Mouse (Mus musculus) kidney, embryonic 16.5 days (tissue): ENCODE measurements at regions not wholly inside any gene's neighbourhood (a gene's known extent, or its start where the extent isn't known, plus 50 kb on each side); places are given as distances from the start of the nearest gene placed in this dataset.
"Not testable (repeated sequence)": the region's sequence is repeated elsewhere in the genome, so short reads cannot be mapped to it uniquely, and the experiment has no call there.

Source experiments
- ATAC-seq: fragments of 200-750 bp; cut with Nextera tagmentation; 2 replicates; pipeline ENCODE4 v1.8.0; 2017; ENCODE audit warnings: moderate TSS enrichment; ENCODE audit not compliant: low FRiP score, low TSS enrichment
- H3K27ac ChIP-seq: fragments of 300-500 bp; sonication (generic); 2 replicates; pipeline ENCODE4 v1.5.1; 2014; ENCODE audit warnings: low read length
- H3K27me3 ChIP-seq: fragments of 300-500 bp; sonication (generic); 2 replicates; pipeline ENCODE4 v1.6.1; 2014; ENCODE audit warnings: low read length, control low read depth, mixed read lengths; ENCODE audit not compliant: insufficient read depth
- H3K36me3 ChIP-seq: fragments of 300-500 bp; sonication (generic); 2 replicates; pipeline ENCODE4 v1.6.1; 2014; ENCODE audit warnings: low read length, control low read depth, mixed read lengths; ENCODE audit not compliant: insufficient read depth
- H3K4me1 ChIP-seq: fragments of 300-500 bp; sonication (generic); 2 replicates; pipeline ENCODE4 v1.6.1; 2014; ENCODE audit warnings: low read length, control low read depth, mixed read lengths; ENCODE audit not compliant: insufficient read depth
- H3K4me2 ChIP-seq: fragments of 300-500 bp; sonication (generic); replicated peaks from 2 replicates; pipeline ENCODE4 v1.6.1; 2014; ENCODE audit warnings: low read depth, low read length
- H3K4me3 ChIP-seq: fragments of 300-500 bp; sonication (generic); 2 replicates; pipeline ENCODE4 v1.5.1; 2014; ENCODE audit warnings: mild to moderate bottlenecking, low read length
- H3K9ac ChIP-seq: fragments of 300-500 bp; sonication (generic); replicated peaks from 2 replicates; pipeline ENCODE4 v1.6.1; 2014; ENCODE audit warnings: low read length
- H3K9me3 ChIP-seq: fragments of 300-500 bp; sonication (generic); 2 replicates; pipeline ENCODE4 v1.6.1; 2016; ENCODE audit warnings: low read length, control low read depth
- WGBS: fragments of 180-500 bp; shearing (Covaris S2); extraction: QIAGEN DNeasy Blood & Tissue Kit; methylation state at CpG from one replicate; pipeline ENCODE4 v1.1.7; 2014; 5-methylcytosine and 5-hydroxymethylcytosine counted together

DNA sequence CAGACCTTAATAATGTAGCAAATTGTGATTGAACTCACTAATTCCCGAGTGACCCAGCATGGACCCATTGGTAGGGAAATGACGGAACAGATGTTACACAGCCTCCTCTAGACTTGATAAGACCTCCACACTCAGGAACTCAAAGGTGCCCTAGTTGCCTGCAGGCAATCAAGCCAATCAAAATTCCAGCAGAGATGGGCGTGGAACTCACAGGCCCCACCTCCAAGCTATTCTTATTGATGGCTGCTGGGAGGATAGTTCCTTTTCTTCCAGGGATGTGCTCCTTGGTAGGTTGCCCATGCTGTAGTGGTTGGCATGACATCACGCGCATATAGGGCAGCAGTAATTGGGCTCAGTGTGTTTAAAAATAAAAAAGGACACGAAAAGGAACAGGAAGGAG is 194.4 kb upstream of the Ift57 start:
- ATAC-seq: no peak
- whole genome bisulfite sequencing: 85% methylated on average over 6 of the region's 6 CpGs

GRCm38 (mm10) chr16:49505271-49505670 is 193.8 kb upstream of the Ift57 start:
- H3K4me2 ChIP-seq: no peak overlapping the region
- no peaks in the 10 kb centered on the region for H3K9me3 ChIP-seq
- H3K4me1 ChIP-seq: peaks cover 12% of the 10 kb centered on the region
- H3K27me3 ChIP-seq: no peaks in the 10 kb centered on the region
- H3K27ac ChIP-seq: no peak overlapping the region
- no peak overlapping the region for H3K9ac ChIP-seq
- ATAC-seq: peak; percentile 39; the same call in 1 of the 2 replicates
- 34% methylated on average over 9 of the region's 9 CpGs for WGBS
- no peak overlapping the region for H3K4me3 ChIP-seq
- no peaks in the 10 kb centered on the region for H3K36me3 ChIP-seq

More for the DNA sequence above, 194.4 kb upstream of the Ift57 start:
- no peaks in the 10 kb centered on the region for H3K27me3 ChIP-seq
- H3K9me3 ChIP-seq: no peaks in the 10 kb centered on the region
- no peak overlapping the region for H3K9ac ChIP-seq
- H3K4me3 ChIP-seq: no peak overlapping the region
- peaks cover 12% of the 10 kb centered on the region for H3K4me1 ChIP-seq
- no peaks in the 10 kb centered on the region for H3K36me3 ChIP-seq
- H3K4me2 ChIP-seq: no peak overlapping the region
- H3K27ac ChIP-seq: no peak overlapping the region

- Histone ChIP-seq H3K27me3 (no peaks in the 10 kb centered on the region), H3K4me2 (no peak overlapping the region), H3K36me3 (no peaks in the 10 kb centered on the region), H3K9me3 (no peaks in the 10 kb centered on the region), H3K9ac (no peak overlapping the region), H3K4me3 (no peak overlapping the region), H3K4me1 (no peaks in the 10 kb centered on the region), H3K27ac (no peak overlapping the region)
- 90% methylated on average over 3 of the region's 3 CpGs for WGBS
- no peak for ATAC-seq
Measured at GRCm38 (mm10) chr16:49518844-49519243, 180.2 kb upstream of the Ift57 start.

DNA sequence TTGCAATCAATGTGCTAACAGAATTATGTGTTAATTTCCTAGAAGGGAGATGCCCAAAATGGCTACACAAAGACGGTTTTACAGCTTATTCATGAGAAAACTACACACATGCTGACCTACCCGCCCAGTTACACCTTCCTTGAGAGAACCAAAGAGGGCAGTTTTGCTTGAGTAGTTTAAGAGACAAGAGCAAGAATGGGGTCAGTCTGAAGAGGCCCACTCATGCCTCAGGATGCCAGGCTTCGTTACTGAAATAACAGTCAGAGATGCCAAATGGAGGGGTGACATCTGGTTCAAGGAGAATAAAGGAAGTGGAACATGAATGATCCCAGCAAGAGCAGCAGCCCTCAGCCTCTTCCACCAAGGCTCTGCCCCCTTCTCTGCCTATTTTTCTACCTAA is 178.6 kb upstream of the Ift57 start:
- no peak overlapping the region for H3K27ac ChIP-seq
- H3K9me3 ChIP-seq: no peaks in the 10 kb centered on the region
- no peak overlapping the region for H3K9ac ChIP-seq
- 38% methylated on average over 3 of the region's 3 CpGs for WGBS
- H3K4me2 ChIP-seq: no peak overlapping the region
- H3K27me3 ChIP-seq: no peaks in the 10 kb centered on the region
- no peak overlapping the region for H3K4me3 ChIP-seq
- no peaks in the 10 kb centered on the region for H3K36me3 ChIP-seq
- no peaks in the 10 kb centered on the region for H3K4me1 ChIP-seq
- ATAC-seq: peak; percentile 78; the same call in 1 of the 2 replicates

- ATAC-seq: no peak
- 70% methylated on average over 2 of the region's 2 CpGs for WGBS
Measured at GRCm38 (mm10) chr16:49521685-49522084, 177.3 kb upstream of the Ift57 start.

GRCm38 (mm10) chr16:49522576-49522975 is 176.5 kb upstream of the Ift57 start:
- Histone ChIP-seq H3K27me3 (no peaks in the 10 kb centered on the region), H3K9ac (no peak overlapping the region), H3K27ac (no peak overlapping the region), H3K4me2 (no peak overlapping the region), H3K36me3 (no peaks in the 10 kb centered on the region), H3K9me3 (no peaks in the 10 kb centered on the region), H3K4me1 (no peaks in the 10 kb centered on the region), H3K4me3 (no peak overlapping the region)
- no peak for ATAC-seq
- 53% methylated on average over 5 of the region's 5 CpGs for WGBS

More at GRCm38 (mm10) chr16:49521685-49522084, 177.3 kb upstream of the Ift57 start:
- H3K27me3 ChIP-seq: no peaks in the 10 kb centered on the region
- H3K4me2 ChIP-seq: no peak overlapping the region
- no peaks in the 10 kb centered on the region for H3K4me1 ChIP-seq
- H3K9me3 ChIP-seq: no peaks in the 10 kb centered on the region
- no peak overlapping the region for H3K9ac ChIP-seq
- no peak overlapping the region for H3K4me3 ChIP-seq
- no peak overlapping the region for H3K27ac ChIP-seq
- no peaks in the 10 kb centered on the region for H3K36me3 ChIP-seq

DNA sequence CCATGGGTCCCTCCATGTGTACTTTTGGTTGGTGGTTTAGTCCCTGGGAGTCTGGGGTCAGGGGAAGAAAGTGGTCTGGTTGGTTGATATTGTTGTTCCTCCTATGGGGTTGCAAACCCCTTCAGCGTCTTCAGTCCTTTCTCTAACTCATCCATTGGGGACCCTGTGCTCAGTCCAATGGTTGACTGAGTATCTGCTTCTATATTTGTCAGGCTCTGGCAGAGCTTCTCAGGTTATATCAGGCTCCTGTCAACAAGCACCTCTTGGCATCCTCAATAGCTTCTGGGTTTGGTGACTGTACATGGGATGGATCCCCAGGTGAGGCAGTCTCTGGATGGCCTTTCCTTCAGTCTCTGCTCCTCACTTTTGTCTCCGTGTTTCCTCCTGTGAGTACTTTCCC is 170.4 kb upstream of the Ift57 start:
- not testable (repeated sequence) for H3K9me3 ChIP-seq, H3K27me3 ChIP-seq, H3K9ac ChIP-seq, H3K4me1 ChIP-seq, H3K4me2 ChIP-seq, H3K4me3 ChIP-seq, H3K27ac ChIP-seq, H3K36me3 ChIP-seq, ATAC-seq
- 88% methylated on average over 2 of the region's 2 CpGs for WGBS

- ATAC-seq: no peak
- H3K27ac ChIP-seq: no peak overlapping the region
- no peaks in the 10 kb centered on the region for H3K27me3 ChIP-seq
- no peaks in the 10 kb centered on the region for H3K36me3 ChIP-seq
- H3K9ac ChIP-seq: no peak overlapping the region
- no peaks in the 10 kb centered on the region for H3K9me3 ChIP-seq
- 80% methylated on average over 2 of the region's 2 CpGs for WGBS
- H3K4me2 ChIP-seq: no peak overlapping the region
- peaks cover 4% of the 10 kb centered on the region; the same call in 1 of the 2 replicates for H3K4me1 ChIP-seq
- H3K4me3 ChIP-seq: no peak overlapping the region
Measured at GRCm38 (mm10) chr16:49529060-49529459, 170.0 kb upstream of the Ift57 start.

- 83% methylated on average over 5 of the region's 5 CpGs for WGBS
- Histone ChIP-seq H3K27ac (no peak overlapping the region), H3K4me1 (peaks cover 4% of the 10 kb centered on the region; the same call in 1 of the 2 replicates), H3K9me3 (no peaks in the 10 kb centered on the region), H3K4me3 (no peak overlapping the region), H3K27me3 (no peaks in the 10 kb centered on the region), H3K36me3 (no peaks in the 10 kb centered on the region), H3K9ac (no peak overlapping the region), H3K4me2 (no peak overlapping the region)
- ATAC-seq: no peak
Measured at GRCm38 (mm10) chr16:49530051-49530450, 169.0 kb upstream of the Ift57 start.

GRCm38 (mm10) chr16:49532071-49532686 is 166.9 kb upstream of the Ift57 start:
- Histone ChIP-seq H3K4me1 (peaks cover 4% of the 10 kb centered on the region; the same call in 1 of the 2 replicates), H3K4me3 (no peak overlapping the region), H3K4me2 (no peak overlapping the region), H3K36me3 (no peaks in the 10 kb centered on the region), H3K27ac (no peak overlapping the region), H3K27me3 (no peaks in the 10 kb centered on the region), H3K9ac (no peak overlapping the region), H3K9me3 (no peaks in the 10 kb centered on the region)
- WGBS: 84% methylated on average over 7 of the region's 7 CpGs
- ATAC-seq: no peak
